In the genomic region with DNA sequence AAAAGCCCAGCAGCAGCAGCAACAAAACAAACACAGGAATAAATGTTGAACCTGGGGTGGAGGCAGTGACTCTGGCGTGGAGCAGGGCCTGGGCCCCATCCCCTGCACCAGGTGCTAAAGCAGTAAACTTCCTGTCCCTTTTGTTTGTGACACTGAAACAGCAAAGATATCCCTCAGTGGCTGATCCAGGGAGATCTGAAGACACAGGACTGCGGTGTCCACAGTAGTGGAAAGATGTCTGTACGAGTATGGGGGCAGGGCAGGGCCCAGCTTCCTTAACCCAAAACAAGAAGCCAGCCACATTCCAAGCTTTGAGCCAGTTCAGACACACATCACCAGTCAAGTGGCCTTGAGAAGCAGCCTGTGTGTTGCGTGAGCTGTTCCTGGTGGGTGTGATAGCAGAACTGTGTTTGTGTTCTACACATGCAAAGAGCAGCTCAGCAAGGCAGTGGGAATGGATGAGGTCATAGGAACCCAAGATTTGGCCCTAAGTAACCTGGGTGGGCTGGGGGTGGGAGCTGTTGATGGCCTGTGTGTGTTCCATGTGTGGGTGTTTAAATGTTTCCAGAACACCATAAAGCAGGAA, we compare ENCODE assay signal across 27 mouse cellular contexts. TPM values are rescaled to one million over a fixed set of nuclear protein-coding genes. Genes with fewer than 3 reads are reported as not detected.
DNase-seq lines count a peak whose midpoint lies in the region; ATAC-seq and TF ChIP-seq lines count a peak whose summit lies in the region.
"Had no signal": no experiment of that assay in that cellular context is flagged by ENCODE, and none has a peak within 500 bp of the region (broad histone marks: within the 10 kb centered on the region; RNA-seq: fewer than 3 reads in every experiment).

No protein-coding gene starts in this region.

- no peak for ATAC-seq in hindbrain, embryonic 16.5 days
- ATAC-seq in intestine, postnatal 0 days = no peak
- ATAC-seq: forebrain, embryonic 13.5 days; midbrain, embryonic 13.5 days had no signal

- H3K9ac ChIP-seq in hindbrain, embryonic 16.5 days (ENCODE audit: low read depth, low read length) = no peak overlapping the region
- H3K9ac ChIP-seq in intestine, postnatal 0 days (ENCODE audit: low read depth, low read length) = no peak overlapping the region
- H3K9ac ChIP-seq: embryonic facial prominence, embryonic 13.5 days; forebrain, embryonic 13.5 days; heart, embryonic 13.5 days; kidney, embryonic 15.5 days; limb, embryonic 15.5 days; liver, embryonic 14.5 days; lung, embryonic 15.5 days; midbrain, embryonic 13.5 days; stomach, embryonic 15.5 days had no signal

- 51% methylated on average over 4 of the region's 4 CpGs for WGBS in spleen, adult 2 months
- 65% methylated on average over 4 of the region's 4 CpGs for WGBS in limb, embryonic 10.5 days
- 77% methylated on average over 4 of the region's 4 CpGs for WGBS in hindbrain, embryonic 16.5 days
- WGBS in intestine, postnatal 0 days = 64% methylated on average over 4 of the region's 4 CpGs

- H3K27ac ChIP-seq in spleen, adult 2 months (ENCODE audit: insufficient read depth, low read length) = 0 out of 2 replicates have a peak overlapping the region, but pooled peaks have one; percentile 6
- peak overlapping the region; percentile 27; the same call in 1 of the 2 replicates for H3K27ac ChIP-seq in limb, embryonic 10.5 days
- H3K27ac ChIP-seq in hindbrain, embryonic 16.5 days (ENCODE audit: low read depth, low read length) = no peak overlapping the region
- no peak overlapping the region for H3K27ac ChIP-seq in intestine, postnatal 0 days (ENCODE audit: low read depth, low read length)
- H3K27ac ChIP-seq: embryonic facial prominence, embryonic 13.5 days; forebrain, embryonic 13.5 days; gastrocnemius, adult 2 months; heart, embryonic 13.5 days; kidney, embryonic 15.5 days; limb, embryonic 15.5 days; liver, embryonic 14.5 days; lung, embryonic 15.5 days; midbrain, embryonic 13.5 days; stomach, embryonic 15.5 days had no signal

- DNase-seq in kidney, adult 11 months = peak; percentile 28
- no peak for DNase-seq in kidney, adult 8-10 months
- no peak for DNase-seq in spleen, adult 2 months (ENCODE audit: low read depth in 1 of 2, low spot score in 2 of 2)
- DNase-seq in spleen, postnatal 10 days (ENCODE audit: low spot score in 2 of 2) = no peak
- DNase-seq in limb, embryonic 10.5 days (ENCODE audit: low spot score) = no peak
- peak; percentile 21 for DNase-seq in thymus, postnatal 25 days
- DNase-seq: adrenal gland, adult 2 months; cerebellum, adult 2 months; cerebellum, postnatal 25 days; embryo, embryonic 11 days; gastrocnemius, adult 2 months; heart, adult 11 months; heart, postnatal 14 days; kidney, postnatal 4 days; retina, postnatal 1 day; right cerebral cortex, postnatal 25 days had no signal

- no peak for TF ChIP-seq CTCF in spleen, adult 2 months (IDR thresholded peaks at IDR 0.05; ENCODE audit: extremely low read depth, insufficient read depth, insufficient read length, insufficient replicate concordance)
- no peak for TF ChIP-seq CTCF in intestine, postnatal 0 days (IDR thresholded peaks at IDR 0.05; ENCODE audit: low read depth)

- H3K9me3 ChIP-seq in limb, embryonic 10.5 days (replicated peaks) = no peaks in the 10 kb centered on the region
- H3K9me3 ChIP-seq in hindbrain, embryonic 16.5 days (ENCODE audit: control insufficient read depth, low read length) = no peaks in the 10 kb centered on the region
- H3K9me3 ChIP-seq in intestine, postnatal 0 days (ENCODE audit: control insufficient read depth) = no peaks in the 10 kb centered on the region
- H3K9me3 ChIP-seq: embryonic facial prominence, embryonic 13.5 days; forebrain, embryonic 13.5 days; heart, embryonic 13.5 days; kidney, embryonic 15.5 days; limb, embryonic 15.5 days; lung, embryonic 15.5 days; midbrain, embryonic 13.5 days; stomach, embryonic 15.5 days had no signal

- H3K27me3 ChIP-seq in spleen, adult 2 months (ENCODE audit: control insufficient read depth, insufficient read depth, low read length) = no peaks in the 10 kb centered on the region
- no peaks in the 10 kb centered on the region for H3K27me3 ChIP-seq in limb, embryonic 10.5 days (ENCODE audit: low read depth, poor library complexity, severe bottlenecking)
- H3K27me3 ChIP-seq in hindbrain, embryonic 16.5 days (replicated peaks; ENCODE audit: control insufficient read depth, insufficient read depth, low read length) = no peaks in the 10 kb centered on the region
- H3K27me3 ChIP-seq in intestine, postnatal 0 days (replicated peaks; ENCODE audit: control insufficient read depth, insufficient read depth, low read length) = no peaks in the 10 kb centered on the region
- H3K27me3 ChIP-seq: embryonic facial prominence, embryonic 13.5 days; forebrain, embryonic 13.5 days; kidney, embryonic 15.5 days; limb, embryonic 15.5 days; lung, embryonic 15.5 days; midbrain, embryonic 13.5 days; stomach, embryonic 15.5 days had no signal

- no peak for TF ChIP-seq POLR2A in spleen, adult 2 months (IDR thresholded peaks at IDR 0.05; ENCODE audit: low read depth, low read length)

- no peaks in the 10 kb centered on the region for H3K36me3 ChIP-seq in spleen, adult 2 months (ENCODE audit: control insufficient read depth, insufficient read depth, low read length)
- H3K36me3 ChIP-seq in limb, embryonic 10.5 days = no peaks in the 10 kb centered on the region
- H3K36me3 ChIP-seq in hindbrain, embryonic 16.5 days (ENCODE audit: control insufficient read depth, insufficient read depth, low read length) = no peaks in the 10 kb centered on the region
- H3K36me3 ChIP-seq in intestine, postnatal 0 days (ENCODE audit: control insufficient read depth, insufficient read depth) = no peaks in the 10 kb centered on the region
- H3K36me3 ChIP-seq: embryonic facial prominence, embryonic 13.5 days; heart, embryonic 13.5 days; kidney, embryonic 15.5 days; limb, embryonic 15.5 days; lung, embryonic 15.5 days; midbrain, embryonic 13.5 days; stomach, embryonic 15.5 days had no signal

- no peak overlapping the region for H3K4me3 ChIP-seq in spleen, adult 2 months (ENCODE audit: extremely low read depth, insufficient read depth, insufficient read length)
- no peak overlapping the region for H3K4me3 ChIP-seq in limb, embryonic 10.5 days
- no peak overlapping the region for H3K4me3 ChIP-seq in hindbrain, embryonic 16.5 days (ENCODE audit: low read length)
- H3K4me3 ChIP-seq in intestine, postnatal 0 days (ENCODE audit: low read depth, low read length) = no peak overlapping the region
- H3K4me3 ChIP-seq: embryonic facial prominence, embryonic 13.5 days; forebrain, embryonic 13.5 days; gastrocnemius, adult 2 months; heart, embryonic 13.5 days; kidney, embryonic 15.5 days; limb, embryonic 15.5 days; lung, embryonic 15.5 days; midbrain, embryonic 13.5 days; stomach, embryonic 15.5 days had no signal

- peaks cover 25% of the 10 kb centered on the region; the same call in 1 of the 2 replicates for H3K4me1 ChIP-seq in spleen, adult 2 months (ENCODE audit: control insufficient read depth, insufficient read depth, insufficient read length)
- H3K4me1 ChIP-seq in limb, embryonic 10.5 days = peaks cover 55% of the 10 kb centered on the region
- H3K4me1 ChIP-seq in hindbrain, embryonic 16.5 days (ENCODE audit: control insufficient read depth, insufficient read depth, low read depth, low read length) = no peaks in the 10 kb centered on the region
- no peaks in the 10 kb centered on the region for H3K4me1 ChIP-seq in intestine, postnatal 0 days (replicated peaks; ENCODE audit: control insufficient read depth, insufficient read depth, low read length)
- H3K4me1 ChIP-seq: stomach, embryonic 15.5 days had no signal

- no peak overlapping the region for H3K4me2 ChIP-seq in hindbrain, embryonic 16.5 days (ENCODE audit: low read length)
- no peak overlapping the region for H3K4me2 ChIP-seq in intestine, postnatal 0 days (replicated peaks; ENCODE audit: low read depth)
- H3K4me2 ChIP-seq: embryonic facial prominence, embryonic 13.5 days; forebrain, embryonic 13.5 days; heart, embryonic 13.5 days; kidney, embryonic 15.5 days; limb, embryonic 15.5 days; lung, embryonic 15.5 days; midbrain, embryonic 13.5 days; stomach, embryonic 15.5 days had no signal

RNA-seq across cellular contexts. Expression of gene Slco4a1, which starts 20.6 kb away (rescaled TPM):
- polyA plus RNA-seq in spleen, adult 2 months (2012; rRNA removed) = 8.1 and 10.1 TPM in 2 replicates
- polyA plus RNA-seq in limb, embryonic 10.5 days (2016; fragmentation: Nextera tagmentation; extraction: Ambion mirVana) = 0.41 and 1.8 TPM in 2 replicates
- 2.7 and 3.0 TPM in 2 replicates for polyA plus RNA-seq in hindbrain, embryonic 16.5 days (2015; fragmentation: Nextera tagmentation; extraction: Ambion mirVana)
- 0.47 and 0.76 TPM in 2 replicates for polyA plus RNA-seq in intestine, postnatal 0 days (2015; fragmentation: Nextera tagmentation; extraction: Ambion mirVana)

Comparison
In these comparisons a context has a peak if more than half of its experiments do, and no peak if none do; other contexts are left out.
1. DNase-seq: peak in kidney, adult 11 months (single experiment) and thymus, postnatal 25 days (single experiment); none in kidney, adult 8-10 months (0 of 2), spleen, adult 2 months (0 of 2), spleen, postnatal 10 days (0 of 2) and limb, embryonic 10.5 days (single experiment).
2. H3K27ac ChIP-seq: peak in spleen, adult 2 months (single experiment) and limb, embryonic 10.5 days (single experiment); none in hindbrain, embryonic 16.5 days (single experiment) and intestine, postnatal 0 days (single experiment).